Mouse (Mus musculus): Measurements from ENCODE around the gene Sema7a. TPM values are rescaled to one million over a fixed set of nuclear protein-coding genes. Genes with fewer than 3 reads are reported as not detected.

Gene Sema7a
- 10.8 and 12.6 TPM in 2 replicates for polyA plus RNA-seq (2012; rRNA removed)

DNA sequence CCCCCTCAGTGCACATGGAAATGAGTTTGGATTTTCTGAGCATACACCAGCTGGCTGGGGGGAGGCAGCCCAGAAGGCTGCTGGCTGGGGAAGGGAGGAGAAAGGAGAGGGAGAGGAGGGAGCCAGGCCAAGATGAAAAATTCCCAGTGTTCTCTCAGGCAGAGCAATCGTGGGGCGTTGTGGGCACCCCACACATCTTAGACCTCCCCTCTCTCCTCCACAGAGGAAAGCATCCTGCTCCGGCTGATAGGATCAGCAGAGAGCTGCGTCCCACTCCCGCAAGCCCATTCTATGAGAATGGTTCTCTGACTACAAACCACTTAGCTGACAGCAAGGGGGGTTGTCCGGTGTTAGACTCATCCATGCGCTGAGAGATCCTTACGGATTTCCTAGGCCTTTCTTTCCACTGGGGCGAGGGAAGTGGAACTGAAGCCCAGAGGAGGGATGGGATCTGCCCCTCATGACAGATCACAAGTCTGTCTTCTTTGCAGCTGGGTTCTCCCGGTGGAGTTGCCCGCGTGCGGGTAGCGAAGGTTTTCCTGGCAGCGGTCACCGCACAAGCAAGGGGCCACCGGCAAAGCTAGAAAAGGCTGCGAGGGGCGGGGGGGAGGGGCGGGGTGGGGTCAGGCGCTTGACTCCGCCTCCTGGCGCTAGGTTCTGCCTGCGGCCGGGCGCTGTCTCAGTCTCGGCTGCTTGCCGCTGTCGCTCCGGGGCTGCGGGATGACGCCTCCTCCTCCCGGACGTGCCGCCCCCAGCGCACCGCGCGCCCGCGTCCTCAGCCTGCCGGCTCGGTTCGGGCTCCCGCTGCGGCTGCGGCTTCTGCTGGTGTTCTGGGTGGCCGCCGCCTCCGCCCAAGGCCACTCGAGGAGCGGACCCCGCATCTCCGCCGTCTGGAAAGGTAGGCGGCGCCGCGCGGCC lies at the start of gene Sema7a:
Sema7a (plus strand) TSS at position 682 of the 918 bp plus-strand sequence.

GRCm38 (mm10) chr9:57910254-57911160 lies 29.4 kb upstream of the Sema7a start, which contains the start of gene Ubl7:
TSS of gene Ubl7 (plus strand) at chr9:57910979.

DNA sequence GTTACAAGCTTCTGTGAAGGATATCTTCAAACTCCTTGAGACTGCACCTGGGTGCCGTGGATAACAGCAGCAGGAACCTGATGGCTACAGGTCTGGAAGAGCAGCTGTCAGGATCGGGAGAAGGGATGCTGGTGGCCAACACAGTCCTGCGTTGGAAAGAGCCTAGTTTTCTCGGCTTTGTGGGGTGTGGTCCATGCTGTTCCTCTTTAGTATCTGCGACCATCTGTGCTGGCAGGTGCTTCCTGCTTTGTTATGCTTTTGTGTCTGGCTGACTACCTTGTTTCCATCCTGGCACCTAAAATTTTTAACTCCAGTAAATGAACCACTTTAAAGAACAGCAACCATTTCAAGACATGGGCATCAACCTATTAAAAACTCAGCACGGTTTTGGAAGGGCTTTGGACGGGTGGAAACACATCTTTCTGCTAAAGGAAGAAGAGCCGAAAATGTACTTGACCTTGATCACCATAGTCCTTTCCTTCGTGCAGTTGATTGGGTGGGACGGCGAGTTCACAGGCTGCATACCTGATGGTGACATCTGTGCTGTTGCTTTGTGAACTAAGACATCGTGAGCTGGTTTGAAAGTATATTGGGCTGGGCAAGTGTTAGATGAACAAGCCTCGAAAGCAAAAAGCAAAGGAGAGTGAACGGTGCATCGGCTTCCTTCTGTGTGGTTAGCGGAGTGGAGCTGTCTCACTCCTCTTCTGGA lies 66.0 kb downstream of the Sema7a start, which contains the start of gene Cyp11a1:
Cyp11a1 (plus strand) TSS at position 659 of the 709 bp plus-strand sequence.

Other genes with a start within 250 kb of the Sema7a start
- gene Edc3, start 231.6 kb upstream of the Sema7a start, polyA plus RNA-seq (2012; rRNA removed) = 8.5 and 9.9 TPM in 2 replicates
- gene Clk3, start 174.3 kb upstream of the Sema7a start, polyA plus RNA-seq (2012; rRNA removed) = 80.4 and 90.5 TPM in 2 replicates
- gene Arid3b, start 103.3 kb upstream of the Sema7a start, polyA plus RNA-seq (2012; rRNA removed) = 8.5 and 10.7 TPM in 2 replicates
- gene Ubl7, start 29.1 kb upstream of the Sema7a start, polyA plus RNA-seq (2012; rRNA removed) = 101 and 144 TPM in 2 replicates
- 0.05 and 0.09 TPM in 2 replicates for gene Cyp11a1, start 66.3 kb downstream of the Sema7a start, polyA plus RNA-seq (2012; rRNA removed)
- 2.7 and 2.8 TPM in 2 replicates for gene Stra6, start 123.7 kb downstream of the Sema7a start, polyA plus RNA-seq (2012; rRNA removed)
- gene Ccdc33, start 178.7 kb downstream of the Sema7a start, polyA plus RNA-seq (2012; rRNA removed) = 0.14 TPM in 1 of 2 replicates, not detected in the other

Measured in colon, adult 2 months (tissue).